Mouse (Mus musculus) cerebellum, adult 2 months (tissue): Measurements from ENCODE around the gene Ppp1r8.
"Not testable (repeated sequence)": the region's sequence is repeated elsewhere in the genome, so short reads cannot be mapped to it uniquely, and the experiment has no call there.

Experiments used
- CTCF ChIP-seq: fragments of 200-500 bp; IDR thresholded peaks from 2 replicates; pipeline ENCODE4 v1.5.1; 2011; ENCODE audit warnings: low read depth, mild to moderate bottlenecking, control low read depth, low read length, moderate library complexity, borderline replicate concordance; ENCODE audit not compliant: insufficient read depth
- POLR2A ChIP-seq: fragments of 200-500 bp; IDR thresholded peaks from 2 replicates; pipeline ENCODE4 v1.6.1; 2011; ENCODE audit warnings: low read length, control low read depth, borderline replicate concordance; ENCODE audit not compliant: insufficient read depth

- TF ChIP-seq CTCF, POLR2A: not testable (repeated sequence)
These were observed 49.5 kb downstream of the Ppp1r8 start for GRCm38 (mm10) chr4:132793322-132794004.
